Mouse (Mus musculus) lung, postnatal 0 days (tissue): ENCODE data around the gene Xlr3a.

ENCODE experiments used
- CTCF ChIP-seq: IDR thresholded peaks from 2 replicates; pipeline ENCODE4 v1.5.1; 2016; ENCODE audit warnings: antibody characterized with exemption, mild to moderate bottlenecking
- EP300 ChIP-seq: IDR thresholded peaks from 2 replicates; pipeline ENCODE4 v1.6.1; 2016; ENCODE audit warnings: antibody characterized with exemption, mild to moderate bottlenecking, control low read depth

DNA sequence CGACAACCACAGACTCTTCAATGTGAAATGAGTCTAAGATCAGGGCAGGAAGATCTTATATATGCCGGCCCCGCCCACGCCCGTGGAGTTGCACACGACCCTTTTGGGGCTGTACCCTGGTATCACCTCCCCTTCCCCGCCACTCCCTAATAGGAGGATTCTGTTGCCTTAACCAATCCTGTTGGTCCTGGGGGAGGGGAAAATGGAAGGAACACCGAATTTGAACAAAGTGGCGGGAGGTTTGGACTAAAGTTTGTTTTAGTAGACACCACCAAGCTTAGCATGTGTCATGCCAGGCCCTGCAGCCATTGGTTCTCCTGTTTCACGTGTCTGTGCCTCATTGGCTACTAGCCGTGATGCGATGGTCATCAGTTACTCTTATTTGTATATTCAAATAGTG is 57.2 kb downstream of the Xlr3a start:
- TF ChIP-seq CTCF (no peak), EP300 (no peak)
